Mouse (Mus musculus): Measurements from ENCODE around the gene Casz1. TPM values are rescaled to one million over a fixed set of nuclear protein-coding genes. Genes with fewer than 3 reads are reported as not detected.

Casz1 gene
- polyA plus RNA-seq, 1 experiment from 2014 or later: 4.9 TPM

DNA sequence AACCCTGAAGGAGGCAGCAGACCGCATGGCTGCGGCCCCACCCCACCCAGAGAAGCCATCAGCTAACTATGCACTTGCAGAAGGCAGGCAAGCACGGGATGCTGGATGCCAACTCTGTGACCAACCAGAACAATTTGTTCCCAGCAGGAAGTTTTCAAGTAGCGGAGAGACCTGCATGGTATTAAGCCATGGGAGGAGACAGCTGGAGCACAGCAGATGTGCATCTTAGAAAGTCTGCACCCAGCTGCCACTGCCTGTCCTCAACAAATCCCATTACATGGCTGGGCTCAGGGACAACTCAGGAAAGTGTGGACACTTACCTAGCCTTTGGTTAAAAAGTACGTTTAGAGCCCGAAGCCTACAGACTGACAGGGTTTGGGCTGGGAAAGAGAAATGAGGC lies 178.0 kb downstream of the Casz1 start:
- no peak overlapping the region for H3K9ac ChIP-seq (ENCODE audit: low read length)
- DNase-seq (ENCODE audit: low spot score) (no peak), ATAC-seq (ENCODE audit: insufficient read depth, low FRiP score, low TSS enrichment) (no peak)
- H3K27me3 ChIP-seq (ENCODE audit: control insufficient read depth, insufficient read depth, low read length): no peaks in the 10 kb centered on the region
- H3K4me3 ChIP-seq (ENCODE audit: low read depth, low read length): no peak overlapping the region
- no peak overlapping the region for H3K4me2 ChIP-seq (ENCODE audit: low read depth)
- H3K36me3 ChIP-seq (ENCODE audit: control insufficient read depth, insufficient read depth, low read length): no peaks in the 10 kb centered on the region
- 69% methylated on average over 6 of the region's 6 CpGs for WGBS
- H3K4me1 ChIP-seq (ENCODE audit: control insufficient read depth, insufficient read depth, low read length): peaks cover 33% of the 10 kb centered on the region
- no peak overlapping the region for H3K27ac ChIP-seq (ENCODE audit: low read depth, low read length)
- H3K9me3 ChIP-seq (ENCODE audit: control insufficient read depth, low read length): no peaks in the 10 kb centered on the region

- no peak for ATAC-seq (ENCODE audit: insufficient read depth, low FRiP score, low TSS enrichment)
- H3K9me3 ChIP-seq (ENCODE audit: control insufficient read depth, low read length): no peaks in the 10 kb centered on the region
- H3K27me3 ChIP-seq (ENCODE audit: control insufficient read depth, insufficient read depth, low read length): no peaks in the 10 kb centered on the region
- no peak for DNase-seq (ENCODE audit: low spot score)
- H3K27ac ChIP-seq (ENCODE audit: low read depth, low read length): 0 out of 2 replicates have a peak overlapping the region, but pooled peaks have one; percentile 20
- no peak overlapping the region for H3K4me2 ChIP-seq (ENCODE audit: low read depth)
- 63% methylated on average over 19 of the region's 19 CpGs for WGBS
- H3K36me3 ChIP-seq (ENCODE audit: control insufficient read depth, insufficient read depth, low read length): no peaks in the 10 kb centered on the region
- H3K4me1 ChIP-seq (ENCODE audit: control insufficient read depth, insufficient read depth, low read length): peaks cover 38% of the 10 kb centered on the region
- H3K4me3 ChIP-seq (ENCODE audit: low read depth, low read length): no peak overlapping the region
- H3K9ac ChIP-seq (ENCODE audit: low read length): no peak overlapping the region
These were observed 180.7 kb downstream of the Casz1 start for GRCm38 (mm10) chr4:148984701-148985540.

DNA sequence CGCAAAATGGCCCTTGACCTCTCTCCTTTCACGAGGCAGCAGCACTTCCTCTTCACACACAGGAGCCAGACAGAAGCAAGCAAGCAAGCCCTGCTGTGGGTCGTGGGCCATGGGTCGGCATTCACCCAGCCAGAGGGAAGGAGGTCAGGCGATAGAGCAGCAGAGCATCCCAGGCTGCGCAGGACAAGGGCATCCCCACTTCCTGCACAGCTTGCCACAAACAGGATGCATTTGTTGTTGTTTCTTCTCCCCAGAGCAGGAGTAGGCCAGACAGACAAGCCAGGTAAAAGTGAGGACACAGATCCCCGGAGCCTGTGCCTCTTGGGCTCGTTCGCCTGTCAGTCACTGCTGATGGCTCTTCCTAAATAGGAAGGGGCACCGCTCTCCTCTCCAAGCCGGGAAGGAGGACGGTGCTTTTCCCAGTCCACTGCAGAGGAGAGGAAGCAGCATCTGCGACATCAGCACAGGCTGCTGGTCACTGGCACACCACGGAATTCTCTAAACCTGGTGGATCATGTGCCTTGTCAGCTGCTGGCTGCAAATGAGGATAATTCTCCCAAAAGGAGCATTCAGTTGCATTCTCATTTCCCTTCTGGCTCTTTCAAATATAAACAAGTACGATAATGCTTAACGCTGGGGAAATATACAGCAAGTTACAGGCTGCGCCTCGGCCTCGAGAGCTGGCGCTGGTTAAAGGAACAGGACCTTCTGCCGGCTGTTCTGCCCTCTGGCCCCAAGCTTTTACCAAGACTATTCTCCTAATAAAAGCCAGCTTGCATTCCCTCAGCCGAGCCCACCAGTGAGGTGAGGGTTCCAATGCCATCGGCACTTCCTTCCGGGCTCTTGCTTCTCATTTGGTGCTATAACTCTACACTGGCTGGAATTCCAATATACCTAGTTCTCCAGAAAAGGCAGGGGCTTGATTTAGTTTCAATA lies 181.6 kb downstream of the Casz1 start:
- H3K9ac ChIP-seq (ENCODE audit: low read length): no peak overlapping the region
- H3K27ac ChIP-seq (ENCODE audit: low read depth, low read length): no peak overlapping the region
- DNase-seq (ENCODE audit: low spot score): no peak
- no peaks in the 10 kb centered on the region for H3K27me3 ChIP-seq (ENCODE audit: control insufficient read depth, insufficient read depth, low read length)
- ATAC-seq (ENCODE audit: insufficient read depth, low FRiP score, low TSS enrichment): no peak
- H3K4me1 ChIP-seq (ENCODE audit: control insufficient read depth, insufficient read depth, low read length): peaks cover 46% of the 10 kb centered on the region
- H3K9me3 ChIP-seq (ENCODE audit: control insufficient read depth, low read length): no peaks in the 10 kb centered on the region
- H3K4me3 ChIP-seq (ENCODE audit: low read depth, low read length): no peak overlapping the region
- no peak overlapping the region for H3K4me2 ChIP-seq (ENCODE audit: low read depth)
- 57% methylated on average over 24 of the region's 24 CpGs for WGBS
- no peaks in the 10 kb centered on the region for H3K36me3 ChIP-seq (ENCODE audit: control insufficient read depth, insufficient read depth, low read length)

GRCm38 (mm10) chr4:148990038-148990437 lies 185.8 kb downstream of the Casz1 start:
- ATAC-seq (ENCODE audit: insufficient read depth, low FRiP score, low TSS enrichment): no peak
- Histone ChIP-seq H3K27ac (ENCODE audit: low read depth, low read length) (peak overlapping the region; percentile 39; the same call in 1 of the 2 replicates), H3K9me3 (ENCODE audit: control insufficient read depth, low read length) (no peaks in the 10 kb centered on the region), H3K27me3 (ENCODE audit: control insufficient read depth, insufficient read depth, low read length) (no peaks in the 10 kb centered on the region), H3K9ac (ENCODE audit: low read length) (no peak overlapping the region), H3K4me1 (ENCODE audit: control insufficient read depth, insufficient read depth, low read length) (peaks cover 39% of the 10 kb centered on the region), H3K4me2 (ENCODE audit: low read depth) (no peak overlapping the region), H3K4me3 (ENCODE audit: low read depth, low read length) (no peak overlapping the region), H3K36me3 (ENCODE audit: control insufficient read depth, insufficient read depth, low read length) (no peaks in the 10 kb centered on the region)
- no peak for DNase-seq (ENCODE audit: low spot score)
- WGBS: 16% methylated on average over 2 of the region's 2 CpGs

DNA sequence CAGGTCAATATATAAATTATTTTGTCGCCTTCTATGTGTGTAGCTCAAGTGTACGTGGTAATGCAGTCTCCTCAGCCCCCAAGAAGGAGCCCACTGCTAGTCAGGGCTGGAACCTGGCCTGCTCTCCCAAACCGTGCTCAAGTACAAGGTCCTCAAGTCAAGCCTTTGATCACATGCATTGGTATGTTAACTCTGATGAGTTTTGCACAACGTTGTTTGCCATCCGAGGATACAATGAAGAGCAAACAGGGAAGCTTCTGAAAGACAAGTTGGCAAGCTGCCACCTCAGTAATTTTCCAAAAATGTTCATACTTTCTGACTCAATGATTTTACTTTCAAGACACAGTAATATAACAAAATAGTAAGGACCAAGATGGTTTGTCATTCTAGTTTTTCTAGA lies 189.7 kb downstream of the Casz1 start:
- WGBS: 89% methylated on average over 5 of the region's 5 CpGs
- DNase-seq (ENCODE audit: low spot score) (no peak), ATAC-seq (ENCODE audit: insufficient read depth, low FRiP score, low TSS enrichment) (no peak)
- H3K36me3 ChIP-seq (ENCODE audit: control insufficient read depth, insufficient read depth, low read length): no peaks in the 10 kb centered on the region
- no peak overlapping the region for H3K4me3 ChIP-seq (ENCODE audit: low read depth, low read length)
- H3K4me2 ChIP-seq (ENCODE audit: low read depth): no peak overlapping the region
- no peak overlapping the region for H3K9ac ChIP-seq (ENCODE audit: low read length)
- H3K27me3 ChIP-seq (ENCODE audit: control insufficient read depth, insufficient read depth, low read length): no peaks in the 10 kb centered on the region
- no peak overlapping the region for H3K27ac ChIP-seq (ENCODE audit: low read depth, low read length)
- no peaks in the 10 kb centered on the region for H3K9me3 ChIP-seq (ENCODE audit: control insufficient read depth, low read length)
- peaks cover 15% of the 10 kb centered on the region for H3K4me1 ChIP-seq (ENCODE audit: control insufficient read depth, insufficient read depth, low read length)

GRCm38 (mm10) chr4:149000746-149001145 lies 196.5 kb downstream of the Casz1 start:
- Histone ChIP-seq H3K36me3 (ENCODE audit: control insufficient read depth, insufficient read depth, low read length) (no peaks in the 10 kb centered on the region), H3K9me3 (ENCODE audit: control insufficient read depth, low read length) (no peaks in the 10 kb centered on the region), H3K4me3 (ENCODE audit: low read depth, low read length) (no peak overlapping the region), H3K9ac (ENCODE audit: low read length) (no peak overlapping the region), H3K4me1 (ENCODE audit: control insufficient read depth, insufficient read depth, low read length) (no peaks in the 10 kb centered on the region), H3K4me2 (ENCODE audit: low read depth) (no peak overlapping the region), H3K27ac (ENCODE audit: low read depth, low read length) (no peak overlapping the region), H3K27me3 (ENCODE audit: control insufficient read depth, insufficient read depth, low read length) (no peaks in the 10 kb centered on the region)
- DNase-seq (ENCODE audit: low spot score): no peak
- 89% methylated on average over 6 of the region's 6 CpGs for WGBS
- no peak for ATAC-seq (ENCODE audit: insufficient read depth, low FRiP score, low TSS enrichment)

DNA sequence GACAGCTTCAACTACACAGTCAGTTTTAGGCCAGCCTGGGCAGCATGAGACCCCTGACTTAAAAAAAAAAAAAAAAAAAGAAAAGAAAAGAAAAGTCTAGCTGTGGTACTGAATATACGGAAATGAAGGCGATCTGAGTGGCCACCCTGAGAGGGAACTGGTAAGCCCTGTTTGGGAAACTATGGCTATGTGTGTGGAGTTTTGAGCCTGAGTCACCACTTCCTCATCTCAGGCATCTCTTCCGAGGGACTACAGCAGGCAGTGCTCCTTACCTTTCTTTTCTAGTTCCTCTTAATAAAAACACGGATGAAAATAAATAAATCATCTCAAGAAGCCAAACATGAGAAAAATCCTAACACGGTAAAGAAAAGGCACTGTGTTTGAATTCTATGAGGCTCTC lies 197.3 kb downstream of the Casz1 start:
- DNase-seq (ENCODE audit: low spot score) (no peak), ATAC-seq (ENCODE audit: insufficient read depth, low FRiP score, low TSS enrichment) (no peak)
- H3K4me1 ChIP-seq (ENCODE audit: control insufficient read depth, insufficient read depth, low read length): no peaks in the 10 kb centered on the region
- H3K36me3 ChIP-seq (ENCODE audit: control insufficient read depth, insufficient read depth, low read length): no peaks in the 10 kb centered on the region
- H3K27me3 ChIP-seq (ENCODE audit: control insufficient read depth, insufficient read depth, low read length): no peaks in the 10 kb centered on the region
- H3K4me3 ChIP-seq (ENCODE audit: low read depth, low read length): no peak overlapping the region
- WGBS: 93% methylated on average over 5 of the region's 5 CpGs
- no peak overlapping the region for H3K9ac ChIP-seq (ENCODE audit: low read length)
- no peak overlapping the region for H3K27ac ChIP-seq (ENCODE audit: low read depth, low read length)
- no peak overlapping the region for H3K4me2 ChIP-seq (ENCODE audit: low read depth)
- no peaks in the 10 kb centered on the region for H3K9me3 ChIP-seq (ENCODE audit: control insufficient read depth, low read length)

- no peak for DNase-seq (ENCODE audit: low spot score)
- H3K4me1 ChIP-seq (ENCODE audit: control insufficient read depth, insufficient read depth, low read length): no peaks in the 10 kb centered on the region
- 94% methylated on average over 11 of the region's 11 CpGs for WGBS
- H3K36me3 ChIP-seq (ENCODE audit: control insufficient read depth, insufficient read depth, low read length): no peaks in the 10 kb centered on the region
- no peaks in the 10 kb centered on the region for H3K9me3 ChIP-seq (ENCODE audit: control insufficient read depth, low read length)
- H3K4me2 ChIP-seq (ENCODE audit: low read depth): no peak overlapping the region
- no peak overlapping the region for H3K4me3 ChIP-seq (ENCODE audit: low read depth, low read length)
- no peak overlapping the region for H3K9ac ChIP-seq (ENCODE audit: low read length)
- H3K27ac ChIP-seq (ENCODE audit: low read depth, low read length): no peak overlapping the region
- no peaks in the 10 kb centered on the region for H3K27me3 ChIP-seq (ENCODE audit: control insufficient read depth, insufficient read depth, low read length)
- no peak for ATAC-seq (ENCODE audit: insufficient read depth, low FRiP score, low TSS enrichment)
These were observed 198.3 kb downstream of the Casz1 start for GRCm38 (mm10) chr4:149002441-149003093.
